Mouse (Mus musculus): ENCODE results near the gene Cops6. TPM values are rescaled to one million over a fixed set of nuclear protein-coding genes. Genes with fewer than 3 reads are reported as not detected.

The Cops6 gene
- polyA plus RNA-seq, 1 experiment from 2014 or later, result 348 TPM

GRCm38 (mm10) chr5:138163046-138163445, 2.2 kb downstream of the Cops6 start:
- Histone ChIP-seq H3K4me1 (peaks cover 31% of the 10 kb centered on the region), H3K27me3 (ENCODE audit: poor library complexity, severe bottlenecking) (no peaks in the 10 kb centered on the region), H3K27ac (no peak overlapping the region), H3K9me3 (no peaks in the 10 kb centered on the region), H3K36me3 (replicated peaks) (peaks cover 61% of the 10 kb centered on the region), H3K4me3 (peak overlapping the region; percentile 0; the same call in 1 of the 2 replicates)
- WGBS, result 77% methylated on average over 6 of the region's 6 CpGs
- DNase-seq (ENCODE audit: extremely low spot score, low spot score), result no peak

- no peak overlapping the region for H3K27ac ChIP-seq
- no peak overlapping the region; the same call in 1 of the 2 replicates for H3K4me3 ChIP-seq
- no peak for DNase-seq (ENCODE audit: extremely low spot score, low spot score)
- H3K9me3 ChIP-seq, result no peaks in the 10 kb centered on the region
- no peaks in the 10 kb centered on the region for H3K27me3 ChIP-seq (ENCODE audit: poor library complexity, severe bottlenecking)
- peaks cover 66% of the 10 kb centered on the region for H3K36me3 ChIP-seq (replicated peaks)
- WGBS, result 82% methylated on average over 10 of the region's 10 CpGs
- H3K4me1 ChIP-seq, result peaks cover 31% of the 10 kb centered on the region
Measured at GRCm38 (mm10) chr5:138163610-138164009, 2.7 kb downstream of the Cops6 start.

GRCm38 (mm10) chr5:138165594-138165993, 4.7 kb downstream of the Cops6 start:
- no peaks in the 10 kb centered on the region for H3K27me3 ChIP-seq (ENCODE audit: poor library complexity, severe bottlenecking)
- H3K36me3 ChIP-seq (replicated peaks), result peaks cover 84% of the 10 kb centered on the region
- no peak for DNase-seq (ENCODE audit: extremely low spot score, low spot score)
- no peaks in the 10 kb centered on the region for H3K9me3 ChIP-seq
- H3K27ac ChIP-seq, result no peak overlapping the region
- peaks cover 38% of the 10 kb centered on the region for H3K4me1 ChIP-seq
- H3K4me3 ChIP-seq, result peak overlapping the region; percentile 12; the same call in 1 of the 2 replicates
- 87% methylated on average over 8 of the region's 8 CpGs for WGBS

- H3K27ac ChIP-seq, result peak overlapping the region; percentile 98
- WGBS, result under 1% methylated on average over 47 of the region's 47 CpGs
Measured at GRCm38 (mm10) chr5:138170936-138171561, 10.2 kb downstream of the Cops6 start.

GRCm38 (mm10) chr5:138171695-138172491, 11.0 kb downstream of the Cops6 start, which contains the start of the genes Ap4m1 and Mcm7:
TSS of gene Ap4m1 (plus strand) at chr5:138172002.
TSS of gene Mcm7 (minus strand) at chr5:138172422.
- H3K27me3 ChIP-seq (ENCODE audit: poor library complexity, severe bottlenecking), result no peaks in the 10 kb centered on the region
- H3K27ac ChIP-seq, result peak within 1 kb of the TSS; percentile 98
- under 1% methylated on average over 54 of the region's 54 CpGs for WGBS

More at GRCm38 (mm10) chr5:138170936-138171561, 10.2 kb downstream of the Cops6 start:
- Histone ChIP-seq H3K4me1 (peaks cover 42% of the 10 kb centered on the region), H3K4me3 (peak overlapping the region; percentile 85), H3K36me3 (replicated peaks) (peaks cover 75% of the 10 kb centered on the region), H3K27me3 (ENCODE audit: poor library complexity, severe bottlenecking) (no peaks in the 10 kb centered on the region), H3K9me3 (no peaks in the 10 kb centered on the region)
- peak; percentile 97 for DNase-seq (ENCODE audit: extremely low spot score, low spot score)

GRCm38 (mm10) chr5:138173217-138173616, 12.3 kb downstream of the Cops6 start:
- H3K27me3 ChIP-seq (ENCODE audit: poor library complexity, severe bottlenecking), result no peaks in the 10 kb centered on the region
- 88% methylated on average over 3 of the region's 3 CpGs for WGBS
- H3K27ac ChIP-seq, result no peak overlapping the region
- H3K4me3 ChIP-seq, result peak overlapping the region; percentile 85; the same call in 1 of the 2 replicates
- peaks cover 74% of the 10 kb centered on the region for H3K36me3 ChIP-seq (replicated peaks)
- no peaks in the 10 kb centered on the region for H3K9me3 ChIP-seq
- DNase-seq (ENCODE audit: extremely low spot score, low spot score), result no peak
- H3K4me1 ChIP-seq, result peaks cover 36% of the 10 kb centered on the region

More at GRCm38 (mm10) chr5:138171695-138172491, 11.0 kb downstream of the Cops6 start, which contains the start of the genes Ap4m1 and Mcm7:
- peaks cover 36% of the 10 kb centered on the region for H3K4me1 ChIP-seq
- H3K36me3 ChIP-seq (replicated peaks), result peaks cover 74% of the 10 kb centered on the region
- H3K4me3 ChIP-seq, result peak within 1 kb of the TSS; percentile 85
- DNase-seq (ENCODE audit: extremely low spot score, low spot score), result peak; percentile 93
- H3K9me3 ChIP-seq, result no peaks in the 10 kb centered on the region

- peak; percentile 78 for DNase-seq (ENCODE audit: extremely low spot score, low spot score)
- peak within 1 kb of the TSS; percentile 93 for H3K27ac ChIP-seq
- H3K4me3 ChIP-seq, result peak within 1 kb of the TSS; percentile 78
- under 1% methylated on average over 31 of the region's 31 CpGs for WGBS
- H3K9me3 ChIP-seq, result no peaks in the 10 kb centered on the region
- H3K27me3 ChIP-seq (ENCODE audit: poor library complexity, severe bottlenecking), result no peaks in the 10 kb centered on the region
- H3K4me1 ChIP-seq, result peaks cover 16% of the 10 kb centered on the region
- H3K36me3 ChIP-seq (replicated peaks), result peaks cover 61% of the 10 kb centered on the region
Measured at GRCm38 (mm10) chr5:138186950-138187638, 26.2 kb downstream of the Cops6 start, which contains the start of the genes Taf6 and Cnpy4. TSS of gene Taf6 (minus strand) at chr5:138187451. TSS of gene Cnpy4 (plus strand) at chr5:138187485.

GRCm38 (mm10) chr5:138187661-138188306, 26.9 kb downstream of the Cops6 start:
- peaks cover 16% of the 10 kb centered on the region for H3K4me1 ChIP-seq
- 1% methylated on average over 10 of the region's 10 CpGs for WGBS
- no peaks in the 10 kb centered on the region for H3K9me3 ChIP-seq
- H3K27me3 ChIP-seq (ENCODE audit: poor library complexity, severe bottlenecking), result no peaks in the 10 kb centered on the region
- DNase-seq (ENCODE audit: extremely low spot score, low spot score), result peak; percentile 65
- H3K36me3 ChIP-seq (replicated peaks), result peaks cover 61% of the 10 kb centered on the region
- H3K27ac ChIP-seq, result peak overlapping the region; percentile 93
- H3K4me3 ChIP-seq, result peak overlapping the region; percentile 78

GRCm38 (mm10) chr5:138193771-138194727, 33.2 kb downstream of the Cops6 start, which contains the start of gene Mblac1:
TSS of gene Mblac1 (plus strand) at chr5:138194314.
- H3K27ac ChIP-seq, result peak within 1 kb of the TSS; percentile 95
- WGBS, result 8% methylated on average over 54 of the region's 54 CpGs
- H3K4me1 ChIP-seq, result peaks cover 22% of the 10 kb centered on the region
- H3K27me3 ChIP-seq (ENCODE audit: poor library complexity, severe bottlenecking), result no peaks in the 10 kb centered on the region
- peak within 1 kb of the TSS; percentile 82 for H3K4me3 ChIP-seq
- no peaks in the 10 kb centered on the region for H3K9me3 ChIP-seq
- H3K36me3 ChIP-seq (replicated peaks), result peaks cover 46% of the 10 kb centered on the region
- peak; percentile 84 for DNase-seq (ENCODE audit: extremely low spot score, low spot score)

GRCm38 (mm10) chr5:138194755-138195345, 34.0 kb downstream of the Cops6 start:
- Histone ChIP-seq H3K36me3 (replicated peaks) (peaks cover 38% of the 10 kb centered on the region), H3K4me1 (peaks cover 22% of the 10 kb centered on the region)

GRCm38 (mm10) chr5:138195463-138195862, 34.6 kb downstream of the Cops6 start:
- Histone ChIP-seq H3K27me3 (ENCODE audit: poor library complexity, severe bottlenecking) (no peaks in the 10 kb centered on the region), H3K27ac (peak overlapping the region; percentile 95; the same call in 1 of the 2 replicates), H3K4me1 (peaks cover 22% of the 10 kb centered on the region), H3K4me3 (peak overlapping the region; percentile 82; the same call in 1 of the 2 replicates), H3K36me3 (replicated peaks) (peaks cover 32% of the 10 kb centered on the region), H3K9me3 (no peaks in the 10 kb centered on the region)
- WGBS, result 88% methylated on average over 7 of the region's 7 CpGs
- DNase-seq (ENCODE audit: extremely low spot score, low spot score), result no peak

More at GRCm38 (mm10) chr5:138194755-138195345, 34.0 kb downstream of the Cops6 start:
- peak overlapping the region; percentile 82 for H3K4me3 ChIP-seq
- H3K9me3 ChIP-seq, result no peaks in the 10 kb centered on the region
- peak overlapping the region; percentile 95 for H3K27ac ChIP-seq
- DNase-seq (ENCODE audit: extremely low spot score, low spot score), result peak; percentile 63
- H3K27me3 ChIP-seq (ENCODE audit: poor library complexity, severe bottlenecking), result no peaks in the 10 kb centered on the region
- 4% methylated on average over 29 of the region's 29 CpGs for WGBS

Data from forebrain, embryonic 10.5 days (tissue).